Mouse (Mus musculus) neural tube, embryonic 14.5 days (tissue): Measurements from ENCODE around the gene Mroh2a. TPM values are rescaled to one million over a fixed set of nuclear protein-coding genes. Genes with fewer than 3 reads are reported as not detected.

Experiments used
- ATAC-seq: fragments of 200-750 bp; cut with Nextera tagmentation; 2 replicates; pipeline ENCODE4 v1.8.0; 2017; ENCODE audit warnings: low read depth, mild to moderate bottlenecking, moderate TSS enrichment, moderate library complexity
- H3K27ac ChIP-seq: fragments of 300-500 bp; sonication (generic); 2 replicates; pipeline ENCODE4 v1.5.1; 2014; ENCODE audit warnings: low read depth, mild to moderate bottlenecking, control low read depth, low read length, moderate library complexity, mixed read lengths
- H3K27me3 ChIP-seq: fragments of 300-500 bp; sonication (generic); 2 replicates; pipeline ENCODE4 v1.6.1; 2014; ENCODE audit warnings: low read length; ENCODE audit not compliant: control insufficient read depth, insufficient read depth
- H3K36me3 ChIP-seq: fragments of 300-500 bp; sonication (generic); 2 replicates; pipeline ENCODE4 v1.6.1; 2014; ENCODE audit warnings: low read length, mixed read lengths; ENCODE audit not compliant: control insufficient read depth, insufficient read depth
- H3K4me1 ChIP-seq: fragments of 300-500 bp; sonication (generic); 2 replicates; pipeline ENCODE4 v1.6.1; 2014; ENCODE audit warnings: low read length; ENCODE audit not compliant: control insufficient read depth, insufficient read depth
- H3K4me2 ChIP-seq: fragments of 300-500 bp; sonication (generic); 2 replicates; pipeline ENCODE4 v1.6.1; 2014; ENCODE audit warnings: mild to moderate bottlenecking, low read depth, low read length, control low read depth
- H3K4me3 ChIP-seq: fragments of 300-500 bp; sonication (generic); 2 replicates; pipeline ENCODE4 v1.5.1; 2014; ENCODE audit warnings: low read depth, low read length, control low read depth, mixed read lengths
- H3K9ac ChIP-seq: fragments of 300-500 bp; sonication (generic); replicated peaks from 2 replicates; pipeline ENCODE4 v1.6.1; 2014; ENCODE audit warnings: low read depth, mild to moderate bottlenecking, control low read depth, low read length, mixed read lengths
- H3K9me3 ChIP-seq: fragments of 300-500 bp; sonication (generic); 2 replicates; pipeline ENCODE4 v1.6.1; 2016; ENCODE audit warnings: low read length; ENCODE audit not compliant: control insufficient read depth
- WGBS: fragments of 180-500 bp; shearing (Covaris S2); extraction: QIAGEN DNeasy Blood & Tissue Kit; methylation state at CpG from one replicate; pipeline ENCODE4 v1.1.7; 2014; 5-methylcytosine and 5-hydroxymethylcytosine counted together
- polyA plus RNA-seq: library from polyadenylated mRNA; unstranded; fragments of >200 nt; fragmentation: Nextera tagmentation; extraction: Ambion mirVana; gene quantifications from 2 replicates; pipeline ENCODE4 v1.2.1, GENCODE M21; 2014

The Mroh2a gene
- polyA plus RNA-seq, 1 experiment from 2014 or later, result 0.71 TPM

- 61% methylated on average over 3 of the region's 3 CpGs for WGBS
- Histone ChIP-seq H3K4me1 (no peaks in the 10 kb centered on the region), H3K9ac (no peak overlapping the region), H3K9me3 (peaks cover 27% of the 10 kb centered on the region), H3K27ac (no peak overlapping the region), H3K36me3 (no peaks in the 10 kb centered on the region), H3K27me3 (no peaks in the 10 kb centered on the region), H3K4me3 (no peak overlapping the region), H3K4me2 (no peak overlapping the region)
- ATAC-seq, result no peak
Measured at GRCm38 (mm10) chr1:88282301-88282700, 55.5 kb downstream of the Mroh2a start.

GRCm38 (mm10) chr1:88283376-88284227, 56.8 kb downstream of the Mroh2a start:
- no peak overlapping the region for H3K4me2 ChIP-seq
- H3K27me3 ChIP-seq, result no peaks in the 10 kb centered on the region
- ATAC-seq, result no peak
- H3K9ac ChIP-seq, result no peak overlapping the region
- no peak overlapping the region for H3K27ac ChIP-seq
- H3K9me3 ChIP-seq, result peaks cover 34% of the 10 kb centered on the region
- no peaks in the 10 kb centered on the region for H3K4me1 ChIP-seq
- no peaks in the 10 kb centered on the region for H3K36me3 ChIP-seq
- 83% methylated on average over 15 of the region's 15 CpGs for WGBS
- no peak overlapping the region for H3K4me3 ChIP-seq

GRCm38 (mm10) chr1:88284228-88284945, 57.6 kb downstream of the Mroh2a start:
- H3K9me3 ChIP-seq, result peaks cover 34% of the 10 kb centered on the region

GRCm38 (mm10) chr1:88284946-88285320, 58.1 kb downstream of the Mroh2a start:
- H3K9me3 ChIP-seq, result peaks cover 39% of the 10 kb centered on the region
- 61% methylated on average over 7 of the region's 7 CpGs for WGBS

More at GRCm38 (mm10) chr1:88284228-88284945, 57.6 kb downstream of the Mroh2a start:
- Histone ChIP-seq H3K27ac (no peak overlapping the region), H3K4me3 (no peak overlapping the region), H3K27me3 (no peaks in the 10 kb centered on the region), H3K36me3 (no peaks in the 10 kb centered on the region), H3K4me2 (no peak overlapping the region), H3K9ac (no peak overlapping the region), H3K4me1 (no peaks in the 10 kb centered on the region)
- ATAC-seq, result no peak
- WGBS, result 64% methylated on average over 10 of the region's 10 CpGs

GRCm38 (mm10) chr1:88285652-88286051, 58.9 kb downstream of the Mroh2a start:
- no peak overlapping the region for H3K9ac ChIP-seq
- WGBS, result 72% methylated on average over 5 of the region's 5 CpGs
- no peak for ATAC-seq

More at GRCm38 (mm10) chr1:88284946-88285320, 58.1 kb downstream of the Mroh2a start:
- no peak for ATAC-seq
- no peak overlapping the region for H3K4me2 ChIP-seq
- H3K9ac ChIP-seq, result no peak overlapping the region
- no peak overlapping the region for H3K27ac ChIP-seq
- H3K27me3 ChIP-seq, result no peaks in the 10 kb centered on the region
- H3K4me3 ChIP-seq, result no peak overlapping the region
- no peaks in the 10 kb centered on the region for H3K36me3 ChIP-seq
- H3K4me1 ChIP-seq, result no peaks in the 10 kb centered on the region

GRCm38 (mm10) chr1:88286136-88286845, 59.5 kb downstream of the Mroh2a start:
- Histone ChIP-seq H3K9ac (no peak overlapping the region), H3K27me3 (no peaks in the 10 kb centered on the region), H3K4me1 (no peaks in the 10 kb centered on the region), H3K9me3 (peaks cover 50% of the 10 kb centered on the region), H3K36me3 (no peaks in the 10 kb centered on the region), H3K4me3 (no peak overlapping the region), H3K4me2 (no peak overlapping the region), H3K27ac (no peak overlapping the region)
- 82% methylated on average over 15 of the region's 15 CpGs for WGBS
- ATAC-seq, result no peak

More at GRCm38 (mm10) chr1:88285652-88286051, 58.9 kb downstream of the Mroh2a start:
- Histone ChIP-seq H3K4me3 (no peak overlapping the region), H3K9me3 (peaks cover 46% of the 10 kb centered on the region), H3K27me3 (no peaks in the 10 kb centered on the region), H3K27ac (no peak overlapping the region), H3K36me3 (no peaks in the 10 kb centered on the region), H3K4me2 (no peak overlapping the region), H3K4me1 (no peaks in the 10 kb centered on the region)

GRCm38 (mm10) chr1:88286887-88287696, 60.3 kb downstream of the Mroh2a start:
- Histone ChIP-seq H3K27me3 (no peaks in the 10 kb centered on the region), H3K9ac (no peak overlapping the region), H3K4me3 (no peak overlapping the region), H3K36me3 (no peaks in the 10 kb centered on the region), H3K27ac (no peak overlapping the region), H3K4me2 (no peak overlapping the region), H3K9me3 (peaks cover 57% of the 10 kb centered on the region), H3K4me1 (no peaks in the 10 kb centered on the region)
- no peak for ATAC-seq
- 77% methylated on average over 13 of the region's 13 CpGs for WGBS

- Histone ChIP-seq H3K9ac (no peak overlapping the region), H3K36me3 (no peaks in the 10 kb centered on the region), H3K4me2 (no peak overlapping the region), H3K4me1 (no peaks in the 10 kb centered on the region), H3K9me3 (peaks cover 56% of the 10 kb centered on the region), H3K4me3 (no peak overlapping the region), H3K27ac (no peak overlapping the region), H3K27me3 (no peaks in the 10 kb centered on the region)
- 40% methylated on average over 5 of the region's 5 CpGs for WGBS
- no peak for ATAC-seq
Measured at GRCm38 (mm10) chr1:88287697-88287980, 60.9 kb downstream of the Mroh2a start.
